Mouse (Mus musculus): ENCODE measurements around the gene Gm21882. TPM values are rescaled to one million over a fixed set of nuclear protein-coding genes. Genes with fewer than 3 reads are reported as not detected.
"Not testable (repeated sequence)": the region's sequence is repeated elsewhere in the genome, so short reads cannot be mapped to it uniquely, and the experiment has no call there.

Gm21882 gene
- polyA plus RNA-seq (2011; ENCODE audit: insufficient read depth, insufficient read length, low read depth, missing spikeins) = not detected in 2 replicates

- not testable (repeated sequence) for H3K4me3 ChIP-seq (ENCODE audit: low read depth, low read length); H3K27ac ChIP-seq (ENCODE audit: insufficient read depth, low read length); H3K27me3 ChIP-seq (ENCODE audit: control insufficient read depth, insufficient read depth, low read length, poor library complexity, severe bottlenecking); H3K4me1 ChIP-seq (ENCODE audit: control insufficient read depth, insufficient read depth, low read length); H3K9me3 ChIP-seq (replicated peaks; ENCODE audit: control insufficient read depth, insufficient read depth, low read length, poor library complexity, severe bottlenecking); H3K9ac ChIP-seq (ENCODE audit: low read depth, poor library complexity, severe bottlenecking); H3K36me3 ChIP-seq (ENCODE audit: control insufficient read depth, insufficient read depth, low read length, poor library complexity, severe bottlenecking)
Measured at GRCm38 (mm10) chrY:40381423-40381822, at the start of gene Gm21882. Gene Gm21882, minus strand, starts transcription at chrY:40381523.

Other genes starting within 250 kb of the Gm21882 start
- gene Gm21865, start 64.6 kb downstream of the Gm21882 start, polyA plus RNA-seq (2011; ENCODE audit: insufficient read depth, insufficient read length, low read depth, missing spikeins) = not detected in 2 replicates